Mouse (Mus musculus): ENCODE measurements at regions not wholly inside any gene's neighbourhood (a gene's known extent, or its start where the extent isn't known, plus 50 kb on each side); places are given as distances from the start of the nearest gene placed in this dataset.

DNA sequence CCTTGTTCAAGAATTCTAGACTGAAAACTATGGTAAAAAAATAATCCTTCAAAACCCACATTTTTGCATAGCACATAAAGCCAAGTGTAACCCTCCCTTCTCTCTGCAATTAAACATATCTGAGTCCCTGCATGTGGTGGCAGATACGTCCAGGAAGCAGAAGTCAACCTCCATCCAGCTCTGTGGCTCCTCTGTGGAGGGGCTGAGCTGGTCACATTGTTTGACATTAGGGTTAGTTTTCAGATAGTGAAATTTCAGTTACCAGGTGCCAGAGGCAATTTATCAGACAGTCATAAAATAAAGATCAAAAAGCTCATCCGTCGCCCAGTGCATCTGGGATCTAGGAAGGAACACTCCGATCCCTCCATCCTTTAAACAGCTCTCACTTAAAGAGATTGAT, 77.1 kb upstream of the Nt5c1b start:
- no peak for TF ChIP-seq MAX (IDR thresholded peaks at IDR 0.05; ENCODE audit: low read depth)
- no peak for TF ChIP-seq POLR2A (IDR thresholded peaks at IDR 0.05; ENCODE audit: insufficient read length, low read depth)
- no peak for TF ChIP-seq TCF12 (IDR thresholded peaks at IDR 0.05; ENCODE audit: insufficient read depth, poor library complexity, severe bottlenecking)
- no peak for TF ChIP-seq TCF3 (IDR thresholded peaks at IDR 0.05; ENCODE audit: insufficient read length, low read depth)
- TF ChIP-seq CEBPB (IDR thresholded peaks at IDR 0.05; ENCODE audit: insufficient read depth, poor library complexity, severe bottlenecking): no peak
- TF ChIP-seq MYOG (IDR thresholded peaks at IDR 0.05; ENCODE audit: control insufficient read depth in 1 of 3, insufficient read depth in 1 of 3, insufficient read length in 2 of 3, low read depth in 2 of 3): no peak
- no peak for TF ChIP-seq POLR2AphosphoS2 (IDR thresholded peaks at IDR 0.05; ENCODE audit: insufficient read length, low read depth)
- TF ChIP-seq E2F4 (IDR thresholded peaks at IDR 0.05; ENCODE audit: insufficient read depth): no peak
- TF ChIP-seq SRF (IDR thresholded peaks at IDR 0.05; ENCODE audit: control insufficient read depth, insufficient read length, low read depth): no peak
- no peak for TF ChIP-seq USF1 (IDR thresholded peaks at IDR 0.05; ENCODE audit: low read depth)
- no peak for TF ChIP-seq MYOD1 (IDR thresholded peaks at IDR 0.05; ENCODE audit: control insufficient read depth in 1 of 3, insufficient read length in 2 of 3, low read depth in 2 of 3)

Data from myocyte (in vitro differentiated cells).